Mouse (Mus musculus) limb, embryonic 10.5 days (tissue): ENCODE measurements at regions not wholly inside any gene's neighbourhood (a gene's known extent, or its start where the extent isn't known, plus 50 kb on each side); places are given as distances from the start of the nearest gene placed in this dataset.
"Not testable (repeated sequence)": the region's sequence is repeated elsewhere in the genome, so short reads cannot be mapped to it uniquely, and the experiment has no call there.

Source experiments
- DNase-seq: peaks from one replicate; pipeline ENCODE4 v3.0.0-alpha.2; 2017; ENCODE audit warnings: low spot score
- H3K27ac ChIP-seq: fragments of 300-500 bp; sonication (generic); 2 replicates; pipeline ENCODE4 v1.5.1; 2016; ENCODE audit warnings: mild to moderate bottlenecking
- H3K27me3 ChIP-seq: fragments of 300-500 bp; sonication (generic); 2 replicates; pipeline ENCODE4 v1.6.1; 2016; ENCODE audit warnings: low read depth, mild to moderate bottlenecking; ENCODE audit not compliant: poor library complexity, severe bottlenecking
- H3K36me3 ChIP-seq: fragments of 300-500 bp; sonication (generic); 2 replicates; pipeline ENCODE4 v1.6.1; 2016; ENCODE audit warnings: mild to moderate bottlenecking, moderate library complexity
- H3K4me1 ChIP-seq: fragments of 300-500 bp; sonication (generic); 2 replicates; pipeline ENCODE4 v1.6.1; 2016
- H3K4me3 ChIP-seq: fragments of 300-500 bp; sonication (generic); 2 replicates; pipeline ENCODE4 v1.5.1; 2016; ENCODE audit warnings: mild to moderate bottlenecking, moderate library complexity
- H3K9me3 ChIP-seq: fragments of 300-500 bp; sonication (generic); replicated peaks from 2 replicates; pipeline ENCODE4 v1.6.1; 2016; ENCODE audit warnings: mild to moderate bottlenecking
- WGBS: fragments of 180-500 bp; shearing (Covaris S2); methylation state at CpG from one replicate; pipeline ENCODE4 v1.1.7; 2016; 5-methylcytosine and 5-hydroxymethylcytosine counted together

DNA sequence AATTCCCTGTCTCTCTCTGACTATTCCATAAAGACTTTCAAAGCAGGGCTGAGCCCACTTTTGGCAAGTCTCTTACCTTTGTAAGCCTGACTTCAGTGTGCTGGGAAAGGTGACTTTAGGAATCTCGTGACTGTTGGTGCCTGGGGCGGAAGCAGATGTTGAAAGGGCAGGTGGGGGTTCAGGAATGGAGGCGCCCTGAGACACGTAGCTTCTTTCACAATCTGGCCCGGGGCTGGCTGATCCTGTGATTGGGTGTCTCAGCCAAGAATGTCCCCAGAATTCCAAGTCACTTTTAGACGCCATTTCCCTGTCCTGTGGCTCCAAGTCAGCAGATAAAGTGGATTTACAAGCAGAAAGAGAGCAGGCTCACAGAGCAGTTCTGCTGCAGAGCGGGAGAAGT is 527.8 kb downstream of the Zfp704 start:
- H3K4me3 ChIP-seq = no peak overlapping the region
- H3K4me1 ChIP-seq = no peaks in the 10 kb centered on the region
- no peaks in the 10 kb centered on the region for H3K9me3 ChIP-seq
- H3K36me3 ChIP-seq = no peaks in the 10 kb centered on the region
- no peak overlapping the region for H3K27ac ChIP-seq
- WGBS = 67% methylated on average over 7 of the region's 7 CpGs
- H3K27me3 ChIP-seq = no peaks in the 10 kb centered on the region
- no peak for DNase-seq

DNA sequence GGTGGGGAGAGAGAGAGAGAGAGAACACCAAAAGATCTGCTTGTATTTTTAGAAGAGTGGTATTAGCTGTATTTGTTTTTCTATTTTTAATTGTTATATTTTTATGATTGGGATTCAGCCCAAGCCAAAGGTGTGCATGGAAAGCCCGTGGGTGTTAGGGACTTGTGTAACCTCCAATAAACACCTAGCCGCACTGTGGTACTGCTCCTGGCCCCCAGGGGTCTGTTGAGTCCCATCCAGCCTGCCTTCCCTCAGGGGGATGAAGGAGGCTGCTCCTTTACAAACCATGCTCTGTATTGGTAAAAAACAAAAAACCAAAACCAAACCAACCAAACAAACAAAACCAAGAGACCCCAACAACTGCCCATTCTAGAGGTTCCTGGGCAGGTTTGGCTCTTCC is 531.7 kb downstream of the Zfp704 start:
- Histone ChIP-seq H3K4me3 (no peak overlapping the region), H3K9me3 (no peaks in the 10 kb centered on the region), H3K27me3 (no peaks in the 10 kb centered on the region), H3K27ac (no peak overlapping the region), H3K4me1 (no peaks in the 10 kb centered on the region), H3K36me3 (no peaks in the 10 kb centered on the region)
- 71% methylated on average over 2 of the region's 2 CpGs for WGBS
- no peak for DNase-seq

GRCm38 (mm10) chr3:9076696-9077095 is 533.2 kb downstream of the Zfp704 start:
- H3K4me1 ChIP-seq = no peaks in the 10 kb centered on the region
- DNase-seq = peak; percentile 60
- no peak overlapping the region for H3K4me3 ChIP-seq
- H3K27me3 ChIP-seq = no peaks in the 10 kb centered on the region
- H3K27ac ChIP-seq = no peak overlapping the region
- no peaks in the 10 kb centered on the region for H3K36me3 ChIP-seq
- WGBS = 19% methylated on average over 3 of the region's 3 CpGs
- no peaks in the 10 kb centered on the region for H3K9me3 ChIP-seq

DNA sequence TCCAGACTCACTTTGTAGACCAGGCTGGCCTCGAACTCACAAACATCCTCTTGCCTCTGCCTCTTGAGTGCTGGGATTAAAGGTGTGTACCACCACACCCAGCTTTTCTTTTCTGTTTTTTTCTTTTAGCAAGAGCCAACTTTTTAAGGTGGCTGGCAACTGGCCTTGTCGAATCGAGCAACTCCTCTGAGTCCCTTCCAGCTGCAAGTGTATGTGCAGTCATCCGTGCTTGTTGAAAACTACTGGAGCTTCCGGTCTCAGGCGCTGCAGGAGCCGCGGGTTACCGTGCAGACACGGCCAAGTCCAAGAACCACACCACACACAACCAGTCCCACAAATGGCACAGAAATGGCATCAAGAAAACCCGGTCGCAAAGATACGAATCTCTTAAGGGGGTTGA is 537.4 kb downstream of the Zfp704 start:
- H3K4me1 ChIP-seq, H3K27ac ChIP-seq, H3K36me3 ChIP-seq, DNase-seq, H3K27me3 ChIP-seq, H3K4me3 ChIP-seq, H3K9me3 ChIP-seq: not testable (repeated sequence)
- WGBS = 94% methylated on average over 13 of the region's 13 CpGs

- H3K27me3 ChIP-seq = no peaks in the 10 kb centered on the region
- WGBS = 5% methylated on average over 12 of the region's 12 CpGs
- H3K27ac ChIP-seq = no peak overlapping the region
- peak; percentile 89 for DNase-seq
- H3K4me1 ChIP-seq = peaks cover 6% of the 10 kb centered on the region; the same call in 1 of the 2 replicates
- no peaks in the 10 kb centered on the region for H3K36me3 ChIP-seq
- H3K9me3 ChIP-seq = no peaks in the 10 kb centered on the region
- H3K4me3 ChIP-seq = no peak overlapping the region
Measured at GRCm38 (mm10) chr3:9067048-9067447, 542.8 kb downstream of the Zfp704 start.

DNA sequence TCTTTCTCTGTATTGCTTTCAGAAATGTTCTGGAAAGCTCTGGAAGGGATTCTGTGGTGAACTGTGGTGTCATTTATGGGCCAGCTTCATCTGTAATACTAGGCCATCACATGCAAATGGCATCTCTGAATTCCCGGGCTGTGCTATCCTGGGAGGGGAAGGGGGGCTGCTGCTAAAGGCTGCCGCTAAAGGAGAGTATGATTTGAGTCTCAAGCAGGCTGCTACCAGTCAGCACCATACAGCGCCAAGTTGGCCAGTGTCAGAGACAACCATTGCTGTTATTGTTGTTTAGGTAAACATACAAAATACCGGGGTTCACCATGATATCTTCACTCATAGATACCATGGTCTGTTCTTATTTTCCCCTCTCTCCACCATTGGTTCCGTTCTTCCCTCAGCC is 543.5 kb downstream of the Zfp704 start:
- Histone ChIP-seq H3K9me3 (no peaks in the 10 kb centered on the region), H3K27ac (no peak overlapping the region), H3K4me1 (peaks cover 6% of the 10 kb centered on the region; the same call in 1 of the 2 replicates), H3K27me3 (no peaks in the 10 kb centered on the region), H3K36me3 (no peaks in the 10 kb centered on the region), H3K4me3 (no peak overlapping the region)
- no peak for DNase-seq
- 77% methylated on average over 5 of the region's 5 CpGs for WGBS

GRCm38 (mm10) chr3:9065892-9066291 is 544.0 kb downstream of the Zfp704 start:
- H3K9me3 ChIP-seq = no peaks in the 10 kb centered on the region
- no peak for DNase-seq
- 85% methylated on average over 5 of the region's 5 CpGs for WGBS
- no peak overlapping the region for H3K27ac ChIP-seq
- no peak overlapping the region for H3K4me3 ChIP-seq
- no peaks in the 10 kb centered on the region for H3K36me3 ChIP-seq
- H3K27me3 ChIP-seq = no peaks in the 10 kb centered on the region
- peaks cover 6% of the 10 kb centered on the region; the same call in 1 of the 2 replicates for H3K4me1 ChIP-seq

- Histone ChIP-seq H3K4me3 (no peak overlapping the region), H3K9me3 (no peaks in the 10 kb centered on the region), H3K36me3 (no peaks in the 10 kb centered on the region), H3K4me1 (peaks cover 6% of the 10 kb centered on the region; the same call in 1 of the 2 replicates), H3K27me3 (no peaks in the 10 kb centered on the region), H3K27ac (no peak overlapping the region)
- WGBS = 49% methylated on average over 15 of the region's 15 CpGs
- peak; percentile 65 for DNase-seq
Measured at GRCm38 (mm10) chr3:9064266-9065031, 545.4 kb downstream of the Zfp704 start.

- no peaks in the 10 kb centered on the region for H3K27me3 ChIP-seq
- WGBS = 76% methylated on average over 5 of the region's 5 CpGs
- peaks cover 6% of the 10 kb centered on the region; the same call in 1 of the 2 replicates for H3K4me1 ChIP-seq
- H3K4me3 ChIP-seq = no peak overlapping the region
- no peaks in the 10 kb centered on the region for H3K9me3 ChIP-seq
- no peaks in the 10 kb centered on the region for H3K36me3 ChIP-seq
- DNase-seq = no peak
- H3K27ac ChIP-seq = no peak overlapping the region
Measured at GRCm38 (mm10) chr3:9063662-9064061, 546.2 kb downstream of the Zfp704 start.

GRCm38 (mm10) chr3:9061396-9061795 is 548.5 kb downstream of the Zfp704 start:
- H3K9me3 ChIP-seq = no peaks in the 10 kb centered on the region
- no peak overlapping the region for H3K27ac ChIP-seq
- DNase-seq = no peak
- WGBS = 95% methylated on average over 2 of the region's 2 CpGs
- H3K4me1 ChIP-seq = peaks cover 6% of the 10 kb centered on the region; the same call in 1 of the 2 replicates
- H3K4me3 ChIP-seq = no peak overlapping the region
- H3K27me3 ChIP-seq = no peaks in the 10 kb centered on the region
- H3K36me3 ChIP-seq = no peaks in the 10 kb centered on the region

DNA sequence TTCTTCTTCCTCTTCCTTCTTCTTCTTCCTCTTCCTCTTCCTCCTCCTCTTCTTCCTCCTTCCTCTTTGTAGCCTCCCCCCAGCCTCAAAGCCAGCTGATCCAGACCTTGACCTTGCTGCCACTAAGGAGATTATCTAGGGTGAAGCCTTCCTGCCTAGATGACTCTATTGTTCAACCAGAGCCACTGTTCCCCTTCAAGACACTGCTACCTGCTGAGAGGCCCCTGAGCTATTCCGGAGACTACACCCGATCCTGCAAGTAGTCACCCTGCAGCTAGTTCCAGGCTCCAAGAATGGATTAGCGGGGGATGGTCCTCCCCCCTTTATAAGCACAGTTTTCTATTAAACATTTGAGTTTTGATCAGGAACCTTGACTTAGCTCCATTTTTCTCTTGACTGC is 552.2 kb downstream of the Zfp704 start:
- DNase-seq, H3K9me3 ChIP-seq, H3K27me3 ChIP-seq, H3K36me3 ChIP-seq, H3K4me1 ChIP-seq, H3K27ac ChIP-seq, H3K4me3 ChIP-seq: not testable (repeated sequence)
- WGBS = 84% methylated on average over 3 of the region's 3 CpGs

DNA sequence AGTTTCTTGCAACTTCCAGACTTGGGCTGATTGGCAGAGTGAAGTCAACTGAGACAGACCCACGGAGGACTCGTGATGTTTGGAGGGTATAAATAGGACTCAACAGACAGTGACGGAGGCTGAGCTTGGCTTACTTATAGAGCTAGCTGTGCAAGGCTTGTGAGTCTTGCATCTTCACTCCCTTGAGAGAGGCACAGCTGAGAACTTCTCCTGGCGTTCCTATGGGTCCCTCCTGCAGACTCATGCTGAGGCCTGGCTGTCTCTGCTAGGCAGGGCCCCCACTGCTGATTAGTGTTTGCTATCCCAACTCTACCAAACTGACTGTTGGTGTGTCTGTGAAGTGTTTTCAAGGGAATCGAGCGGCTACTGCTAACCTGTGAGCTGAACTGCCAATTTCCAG is 553.0 kb downstream of the Zfp704 start:
- DNase-seq = no peak
- 87% methylated on average over 6 of the region's 6 CpGs for WGBS
- 0 out of 2 replicates have a peak, but pooled peaks cover 5% of the 10 kb centered on the region for H3K4me1 ChIP-seq
- H3K27me3 ChIP-seq = no peaks in the 10 kb centered on the region
- no peaks in the 10 kb centered on the region for H3K9me3 ChIP-seq
- H3K27ac ChIP-seq = no peak overlapping the region
- no peak overlapping the region for H3K4me3 ChIP-seq
- H3K36me3 ChIP-seq = no peaks in the 10 kb centered on the region

GRCm38 (mm10) chr3:9055780-9056179 is 554.1 kb downstream of the Zfp704 start:
- 80% methylated on average over 6 of the region's 6 CpGs for WGBS
- H3K9me3 ChIP-seq = no peaks in the 10 kb centered on the region
- no peak for DNase-seq
- 0 out of 2 replicates have a peak, but pooled peaks cover 5% of the 10 kb centered on the region for H3K4me1 ChIP-seq
- H3K27me3 ChIP-seq = no peaks in the 10 kb centered on the region
- H3K4me3 ChIP-seq = no peak overlapping the region
- H3K36me3 ChIP-seq = no peaks in the 10 kb centered on the region
- H3K27ac ChIP-seq = no peak overlapping the region
